Mouse (Mus musculus) megakaryocyte, embryonic 14.5 days (primary cell): ENCODE data around the gene Gm20388.

ENCODE experiments used
- FLI1 ChIP-seq: IDR thresholded peaks from 2 replicates; pipeline ENCODE4 v1.6.1; 2012; ENCODE audit warnings: low read length, inconsistent platforms, mixed read lengths
- GATA1 ChIP-seq: IDR thresholded peaks from 3 replicates; pipeline ENCODE4 v1.6.1; 2012; ENCODE audit warnings: mixed read lengths, low read length, inconsistent platforms, borderline replicate concordance

GRCm38 (mm10) chr8:120344583-120344982 lies 433.9 kb downstream of the Gm20388 start:
- TF ChIP-seq GATA1 (no peak), FLI1 (no peak)
